Mouse (Mus musculus) splenic B cell, adult 2 months (primary cell): ENCODE results near the gene Mycl.
"Not testable (repeated sequence)": the region's sequence is repeated elsewhere in the genome, so short reads cannot be mapped to it uniquely, and the experiment has no call there.

ENCODE experiments used
- DNase-seq: peaks from one replicate; pipeline ENCODE4 v3.0.0-alpha.2; 2011; ENCODE audit warnings: low read depth, low spot score
- H3K27me3 ChIP-seq: 2 replicates; pipeline ENCODE4 v1.6.1; 2012; ENCODE audit warnings: mild to moderate bottlenecking, low read length, moderate library complexity, mixed read lengths; ENCODE audit not compliant: control insufficient read depth, poor library complexity, insufficient read depth, severe bottlenecking
- H3K36me3 ChIP-seq: 2 replicates; pipeline ENCODE4 v1.6.1; 2012; ENCODE audit warnings: mild to moderate bottlenecking, low read length, moderate library complexity, mixed read lengths; ENCODE audit not compliant: control insufficient read depth, poor library complexity, insufficient read depth, severe bottlenecking

The Mycl gene

DNA sequence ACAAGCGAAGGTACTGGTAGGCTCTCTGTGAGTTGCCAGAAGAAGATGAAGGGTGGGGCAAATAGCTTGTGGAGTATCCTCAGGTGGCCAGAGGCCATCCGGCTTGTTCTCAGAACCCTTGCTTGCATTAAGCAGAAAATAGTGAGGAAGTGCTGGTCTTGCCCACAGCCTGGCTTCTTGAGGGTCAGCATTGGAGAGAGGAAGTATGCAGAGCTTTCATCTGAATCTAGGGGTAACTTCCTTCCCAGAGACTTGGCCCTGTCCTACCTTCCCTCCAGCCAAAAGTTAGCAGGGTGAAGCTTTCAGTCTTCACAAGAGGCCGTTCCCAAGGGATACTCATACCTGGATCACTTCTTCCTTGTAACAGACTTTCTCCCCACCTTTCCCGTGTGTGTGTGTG lies 23.8 kb upstream of the Mycl start:
- Histone ChIP-seq H3K36me3 (no peaks in the 10 kb centered on the region), H3K27me3 (no peaks in the 10 kb centered on the region)
- no peak for DNase-seq

DNA sequence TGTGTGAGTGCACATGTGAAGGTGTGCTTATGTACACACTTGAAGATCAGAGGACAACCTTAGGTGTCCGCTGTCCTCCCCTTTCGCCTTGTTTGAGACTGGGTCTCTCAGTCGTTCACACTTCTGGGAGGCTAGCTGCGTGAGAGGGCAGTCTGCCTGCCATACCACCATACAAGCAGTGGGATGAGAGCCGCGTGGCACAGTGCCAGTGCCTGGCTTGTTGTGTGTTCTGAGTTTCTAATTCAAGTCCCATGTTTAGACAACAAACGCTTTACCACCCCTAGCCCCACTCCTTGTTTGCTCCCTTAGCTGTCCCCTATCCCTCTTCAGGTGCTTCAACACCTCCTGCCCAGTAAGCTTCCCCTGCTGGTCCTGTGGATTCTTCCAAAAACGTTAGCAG lies 23.4 kb upstream of the Mycl start:
- Histone ChIP-seq H3K36me3 (no peaks in the 10 kb centered on the region), H3K27me3 (no peaks in the 10 kb centered on the region)
- no peak for DNase-seq

DNA sequence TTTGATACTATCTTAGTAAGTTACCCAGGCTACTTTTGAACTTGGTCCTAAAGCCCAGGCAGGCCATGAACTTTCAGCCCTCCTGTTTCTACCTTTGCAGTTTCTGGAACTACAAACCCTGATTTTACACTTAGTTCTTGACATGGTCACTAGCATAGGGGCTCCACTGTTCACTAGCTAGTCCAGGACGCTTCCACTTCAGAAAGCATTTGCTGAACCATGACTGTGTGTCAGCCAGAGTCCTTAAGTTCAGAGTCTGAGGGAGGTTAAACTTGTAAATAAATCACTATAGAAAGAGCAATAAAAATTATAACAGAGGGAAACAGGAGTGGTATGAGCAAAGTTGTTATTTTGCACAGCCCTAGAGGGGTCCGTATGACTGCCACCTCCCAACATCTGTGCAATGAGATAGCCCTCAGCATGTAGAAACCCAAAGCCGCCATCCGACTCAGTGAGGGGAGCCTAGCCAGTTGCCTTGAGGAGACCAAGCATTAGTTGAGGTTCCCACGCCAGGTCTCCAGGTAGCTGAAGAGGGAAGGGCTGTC lies 20.4 kb upstream of the Mycl start:
- DNase-seq = no peak
- Histone ChIP-seq H3K27me3 (no peaks in the 10 kb centered on the region), H3K36me3 (no peaks in the 10 kb centered on the region)

DNA sequence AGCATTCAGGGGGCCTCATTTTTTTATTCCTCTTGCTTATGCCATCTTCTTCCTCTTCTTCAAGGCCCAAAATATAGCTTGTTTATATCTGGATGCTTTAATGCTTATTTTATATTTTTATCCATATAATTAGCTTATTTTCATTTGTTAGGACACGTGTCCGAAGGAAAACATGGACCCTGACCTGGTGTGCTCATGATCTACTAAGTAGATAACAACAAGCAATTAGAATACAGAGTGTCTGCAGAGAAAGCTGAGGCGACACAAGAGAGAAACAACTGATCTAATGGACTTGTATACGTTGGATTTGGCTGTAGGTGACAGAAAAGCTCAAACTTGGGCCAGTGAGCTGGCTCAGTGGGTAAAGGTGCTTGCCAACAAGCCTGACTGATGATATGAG lies 18.6 kb upstream of the Mycl start:
- H3K27me3 ChIP-seq = no peaks in the 10 kb centered on the region
- no peaks in the 10 kb centered on the region for H3K36me3 ChIP-seq
- no peak for DNase-seq

- no peaks in the 10 kb centered on the region for H3K27me3 ChIP-seq
- DNase-seq = no peak
- H3K36me3 ChIP-seq = no peaks in the 10 kb centered on the region
These were observed 16.6 kb upstream of the Mycl start for GRCm38 (mm10) chr4:122978850-122979249.

- Histone ChIP-seq H3K36me3 (no peaks in the 10 kb centered on the region), H3K27me3 (no peaks in the 10 kb centered on the region)
- no peak for DNase-seq
These were observed 15.6 kb upstream of the Mycl start for GRCm38 (mm10) chr4:122979826-122980225.

GRCm38 (mm10) chr4:122980684-122981083 lies 14.8 kb upstream of the Mycl start:
- H3K27me3 ChIP-seq = no peaks in the 10 kb centered on the region
- no peaks in the 10 kb centered on the region for H3K36me3 ChIP-seq
- DNase-seq = no peak

DNA sequence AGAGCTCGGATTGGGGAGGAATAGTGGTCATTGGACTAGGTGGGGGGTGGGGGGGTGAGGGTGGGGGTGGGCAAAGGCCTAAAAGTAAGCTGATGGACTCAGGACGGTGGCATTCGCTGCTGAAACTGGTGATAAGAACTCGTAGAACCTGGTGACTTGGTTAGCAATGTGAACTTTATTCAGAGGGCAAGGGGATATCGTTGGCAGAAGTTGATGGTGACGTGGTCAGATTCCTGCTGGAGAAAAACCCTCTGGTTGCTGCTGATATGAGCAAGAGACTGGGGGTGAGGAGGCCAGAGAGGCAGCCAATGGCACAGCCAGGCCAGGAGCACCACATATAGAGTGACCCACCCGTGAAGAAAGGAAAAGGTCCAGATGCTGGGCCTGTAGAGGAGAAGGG lies 14.2 kb upstream of the Mycl start:
- DNase-seq = no peak
- H3K36me3 ChIP-seq = no peaks in the 10 kb centered on the region

GRCm38 (mm10) chr4:122981930-122982329 lies 13.5 kb upstream of the Mycl start:
- DNase-seq = no peak
- no peaks in the 10 kb centered on the region for H3K27me3 ChIP-seq
- H3K36me3 ChIP-seq = no peaks in the 10 kb centered on the region

More for the DNA sequence above, 14.2 kb upstream of the Mycl start:
- no peaks in the 10 kb centered on the region for H3K27me3 ChIP-seq

DNA sequence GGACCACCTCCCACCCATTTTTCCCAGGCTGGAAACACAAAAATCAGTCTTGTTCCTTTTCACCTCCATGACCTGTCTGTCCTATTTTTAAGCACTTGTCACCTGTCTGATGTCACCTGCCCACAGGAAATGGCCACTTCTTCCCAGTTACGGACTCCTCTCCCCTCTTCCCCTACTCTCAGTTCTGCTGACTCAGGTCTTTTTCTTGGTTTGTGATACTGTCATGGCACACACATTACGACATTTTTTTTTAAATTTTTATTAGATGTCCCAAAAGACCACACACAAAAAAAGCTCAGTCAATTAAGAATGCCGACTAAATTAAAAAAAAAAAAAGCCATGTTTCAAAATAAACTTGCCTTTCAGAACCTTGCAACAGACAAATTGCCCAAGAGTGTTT lies 12.9 kb upstream of the Mycl start:
- Histone ChIP-seq H3K36me3 (no peaks in the 10 kb centered on the region), H3K27me3 (no peaks in the 10 kb centered on the region)
- no peak for DNase-seq

DNA sequence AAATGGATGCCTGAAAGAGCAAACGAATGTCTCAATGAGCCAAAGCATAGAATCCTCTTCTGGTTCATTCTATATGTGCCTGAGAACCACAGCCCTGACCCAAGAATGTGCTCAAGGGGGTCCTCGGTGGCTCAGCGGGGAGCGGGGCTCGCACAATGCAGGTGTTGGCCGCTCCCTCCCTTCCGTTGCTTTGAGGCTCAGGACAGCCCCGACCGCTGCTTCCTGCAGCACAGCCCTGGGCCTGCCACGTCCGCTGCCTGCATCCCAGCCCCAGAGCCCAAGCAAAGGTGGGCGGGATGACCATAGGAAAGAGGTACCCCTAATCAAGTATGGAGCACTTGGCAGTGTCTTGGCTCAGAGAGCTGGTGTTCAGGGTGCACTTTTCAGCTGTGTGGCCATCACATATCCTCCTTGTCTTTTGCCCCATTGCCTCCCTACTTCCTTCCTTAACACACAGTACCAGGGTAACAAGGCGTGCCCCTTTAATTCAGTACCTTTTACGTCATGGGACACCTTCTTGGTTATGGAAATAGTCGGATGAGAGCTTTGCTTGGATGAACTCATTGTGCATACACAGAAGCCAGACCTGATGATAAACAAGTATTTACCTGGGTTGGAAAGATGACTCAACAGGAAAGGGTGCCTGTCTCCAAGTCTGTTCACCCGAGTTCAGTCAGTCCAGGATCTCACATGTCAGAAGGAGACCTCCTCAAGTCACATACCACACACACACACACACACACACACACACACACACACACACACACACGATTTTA lies 11.8 kb upstream of the Mycl start:
- Histone ChIP-seq H3K36me3 (no peaks in the 10 kb centered on the region), H3K27me3 (no peaks in the 10 kb centered on the region)
- peak; percentile 46 for DNase-seq

- H3K27me3 ChIP-seq = no peaks in the 10 kb centered on the region
- no peaks in the 10 kb centered on the region for H3K36me3 ChIP-seq
- peak; percentile 90 for DNase-seq
These were observed 10.3 kb upstream of the Mycl start for GRCm38 (mm10) chr4:122985110-122985509.

- Histone ChIP-seq H3K27me3 (no peaks in the 10 kb centered on the region), H3K36me3 (no peaks in the 10 kb centered on the region)
- DNase-seq = no peak
These were observed 8.0 kb upstream of the Mycl start for GRCm38 (mm10) chr4:122987421-122987820.

- not testable (repeated sequence) for H3K27me3 ChIP-seq, H3K36me3 ChIP-seq
- peak; percentile 30 for DNase-seq
These were observed 7.4 kb upstream of the Mycl start for GRCm38 (mm10) chr4:122988004-122988403.

- no peaks in the 10 kb centered on the region for H3K36me3 ChIP-seq
- no peaks in the 10 kb centered on the region for H3K27me3 ChIP-seq
- DNase-seq = peak; percentile 63
These were observed 4.3 kb upstream of the Mycl start for GRCm38 (mm10) chr4:122991177-122991576.

- no peak for DNase-seq
- Histone ChIP-seq H3K36me3 (no peaks in the 10 kb centered on the region), H3K27me3 (no peaks in the 10 kb centered on the region)
These were observed 3.2 kb upstream of the Mycl start for GRCm38 (mm10) chr4:122992276-122992675.
